Mouse (Mus musculus) lung, embryonic 16.5 days (tissue): Measurements from ENCODE around the gene Cep170b. TPM values are rescaled to one million over a fixed set of nuclear protein-coding genes. Genes with fewer than 3 reads are reported as not detected.

Source experiments
- ATAC-seq: fragments of 200-750 bp; cut with Nextera tagmentation; 2 replicates; pipeline ENCODE4 v1.8.0; 2017; ENCODE audit warnings: low read depth, mild to moderate bottlenecking, moderate library complexity
- H3K27ac ChIP-seq: fragments of 300-500 bp; sonication (generic); 2 replicates; pipeline ENCODE4 v1.5.1; 2014; ENCODE audit warnings: mild to moderate bottlenecking, control low read depth, low read length
- H3K27me3 ChIP-seq: fragments of 300-500 bp; sonication (generic); 2 replicates; pipeline ENCODE4 v1.6.1; 2014; ENCODE audit warnings: low read depth, low read length, mixed read lengths; ENCODE audit not compliant: control insufficient read depth, insufficient read depth
- H3K36me3 ChIP-seq: fragments of 300-500 bp; sonication (generic); 2 replicates; pipeline ENCODE4 v1.6.1; 2014; ENCODE audit warnings: low read length; ENCODE audit not compliant: control insufficient read depth, insufficient read depth
- H3K4me1 ChIP-seq: fragments of 300-500 bp; sonication (generic); replicated peaks from 2 replicates; pipeline ENCODE4 v1.6.1; 2014; ENCODE audit warnings: low read length, mixed read lengths; ENCODE audit not compliant: control insufficient read depth, insufficient read depth
- H3K4me2 ChIP-seq: fragments of 300-500 bp; sonication (generic); 2 replicates; pipeline ENCODE4 v1.6.1; 2014; ENCODE audit warnings: low read depth, low read length, control low read depth
- H3K4me3 ChIP-seq: fragments of 300-500 bp; sonication (generic); 2 replicates; pipeline ENCODE4 v1.5.1; 2014; ENCODE audit warnings: mild to moderate bottlenecking, low read length, control low read depth
- H3K9ac ChIP-seq: fragments of 300-500 bp; sonication (generic); 2 replicates; pipeline ENCODE4 v1.6.1; 2014; ENCODE audit warnings: low read length, control low read depth
- H3K9me3 ChIP-seq: fragments of 300-500 bp; sonication (generic); 2 replicates; pipeline ENCODE4 v1.6.1; 2016; ENCODE audit warnings: low read length; ENCODE audit not compliant: control insufficient read depth
- WGBS: fragments of 180-500 bp; shearing (Covaris S2); extraction: QIAGEN DNeasy Blood & Tissue Kit; methylation state at CpG from one replicate; pipeline ENCODE4 v1.1.7; 2014; 5-methylcytosine and 5-hydroxymethylcytosine counted together
- polyA plus RNA-seq: library from polyadenylated mRNA; unstranded; fragments of >200 nt; fragmentation: Nextera tagmentation; extraction: Ambion mirVana; gene quantifications from 2 replicates; pipeline ENCODE4 v1.2.1, GENCODE M21; 2015

The Cep170b gene
- polyA plus RNA-seq, 1 experiment from 2014 or later, result 13.5 TPM

- 22% methylated on average over 19 of the region's 19 CpGs for WGBS
- Histone ChIP-seq H3K36me3 (no peaks in the 10 kb centered on the region), H3K9me3 (no peaks in the 10 kb centered on the region), H3K9ac (peak overlapping the region; percentile 82), H3K27ac (peak overlapping the region; percentile 95), H3K4me3 (peak overlapping the region; percentile 72), H3K4me2 (peak overlapping the region; percentile 90), H3K27me3 (peaks cover 12% of the 10 kb centered on the region; the same call in 1 of the 2 replicates), H3K4me1 (peaks cover 31% of the 10 kb centered on the region)
- ATAC-seq, result no peak
Observed at GRCm38 (mm10) chr12:112677943-112678554, 42.2 kb upstream of the Cep170b start.

- peaks cover 12% of the 10 kb centered on the region; the same call in 1 of the 2 replicates for H3K27me3 ChIP-seq
- peaks cover 33% of the 10 kb centered on the region for H3K4me1 ChIP-seq
- peak within 1 kb of the TSS; percentile 82 for H3K9ac ChIP-seq
- peak within 1 kb of the TSS; percentile 72 for H3K4me3 ChIP-seq
- under 1% methylated on average over 58 of the region's 60 CpGs for WGBS
- H3K4me2 ChIP-seq, result peak within 1 kb of the TSS; percentile 90
- peak; percentile 45 for ATAC-seq
- H3K9me3 ChIP-seq, result no peaks in the 10 kb centered on the region
- H3K27ac ChIP-seq, result peak within 1 kb of the TSS; percentile 95
- no peaks in the 10 kb centered on the region for H3K36me3 ChIP-seq
Observed at GRCm38 (mm10) chr12:112678555-112679026, 41.7 kb upstream of the Cep170b start, which contains the start of gene Zbtb42. Zbtb42 (plus strand) TSS chr12:112678828.

DNA sequence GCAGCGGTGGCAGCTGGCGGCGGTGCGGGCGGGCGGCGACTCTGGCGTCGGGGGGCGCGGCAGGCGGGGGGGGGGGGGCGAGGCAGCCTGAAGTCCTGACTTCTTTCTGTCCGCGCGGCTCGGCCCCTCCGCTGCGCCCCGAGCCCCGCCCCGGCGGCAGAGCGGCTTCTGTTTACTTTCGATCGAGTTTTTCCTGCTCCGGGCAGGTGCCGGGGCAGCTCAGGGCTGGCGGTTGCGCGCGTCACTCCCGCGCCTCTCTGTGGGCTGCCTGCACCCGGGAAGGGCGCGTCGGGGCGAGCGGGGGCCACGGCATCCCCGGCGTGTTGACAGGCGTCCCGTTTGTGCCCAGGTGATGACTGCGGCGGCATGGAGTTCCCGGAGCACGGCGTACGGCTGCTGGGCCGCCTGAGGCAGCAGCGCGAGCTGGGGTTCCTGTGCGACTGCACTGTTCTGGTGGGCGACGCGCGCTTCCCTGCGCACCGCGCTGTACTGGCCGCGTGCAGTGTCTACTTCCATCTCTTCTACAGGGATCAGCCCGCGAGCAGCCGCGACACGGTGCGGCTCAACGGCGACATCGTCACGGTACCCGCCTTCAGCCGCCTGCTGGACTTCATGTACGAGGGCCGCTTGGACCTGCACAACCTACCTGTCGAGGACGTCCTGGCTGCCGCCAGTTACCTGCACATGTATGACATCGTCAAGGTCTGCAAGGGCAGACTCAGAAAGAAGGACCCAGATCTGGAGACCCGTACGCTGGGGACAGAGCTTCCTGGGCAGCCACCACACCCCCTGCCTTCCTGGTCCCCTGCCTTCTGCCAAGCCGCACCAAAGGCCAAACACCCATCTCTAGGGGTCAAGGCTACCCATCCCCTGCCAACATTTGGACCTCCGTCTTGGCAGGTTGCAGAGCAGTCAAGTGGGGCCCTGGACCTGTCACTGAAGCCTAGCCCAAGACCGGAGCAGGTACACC lies 40.9 kb upstream of the Cep170b start:
- ATAC-seq, result peak; percentile 69
- H3K27me3 ChIP-seq, result peaks cover 12% of the 10 kb centered on the region; the same call in 1 of the 2 replicates
- no peaks in the 10 kb centered on the region for H3K36me3 ChIP-seq
- peaks cover 32% of the 10 kb centered on the region for H3K4me1 ChIP-seq
- peak overlapping the region; percentile 90 for H3K4me2 ChIP-seq
- H3K9ac ChIP-seq, result peak overlapping the region; percentile 82
- peak overlapping the region; percentile 95 for H3K27ac ChIP-seq
- 4% methylated on average over 70 of the region's 87 CpGs for WGBS
- H3K9me3 ChIP-seq, result no peaks in the 10 kb centered on the region
- H3K4me3 ChIP-seq, result peak overlapping the region; percentile 72

DNA sequence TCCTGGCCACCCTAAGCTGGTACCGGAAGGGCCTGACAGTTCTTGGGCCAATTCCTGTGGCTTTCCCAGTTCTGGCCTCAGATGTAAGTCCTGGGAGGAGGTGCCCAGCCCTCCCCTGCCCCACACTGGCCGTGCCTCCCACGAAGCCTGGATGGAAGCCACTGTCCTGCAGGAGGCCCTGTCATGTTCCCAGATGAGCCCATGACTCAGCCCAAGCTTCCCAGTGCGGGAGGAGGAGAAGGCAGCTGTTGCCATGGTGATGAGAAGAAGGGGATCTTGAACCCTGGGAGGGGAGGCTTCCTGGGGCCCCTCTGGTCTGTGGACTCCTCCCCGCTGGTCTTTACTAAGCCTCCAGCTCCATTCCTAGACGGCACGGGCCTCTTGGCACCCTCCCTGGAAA lies 36.9 kb upstream of the Cep170b start:
- Histone ChIP-seq H3K4me3 (no peak overlapping the region), H3K4me2 (no peak overlapping the region), H3K27ac (no peak overlapping the region), H3K9me3 (no peaks in the 10 kb centered on the region), H3K4me1 (peaks cover 12% of the 10 kb centered on the region), H3K9ac (no peak overlapping the region), H3K36me3 (no peaks in the 10 kb centered on the region), H3K27me3 (peaks cover 12% of the 10 kb centered on the region; the same call in 1 of the 2 replicates)
- WGBS, result 49% methylated on average over 7 of the region's 7 CpGs
- ATAC-seq, result no peak

DNA sequence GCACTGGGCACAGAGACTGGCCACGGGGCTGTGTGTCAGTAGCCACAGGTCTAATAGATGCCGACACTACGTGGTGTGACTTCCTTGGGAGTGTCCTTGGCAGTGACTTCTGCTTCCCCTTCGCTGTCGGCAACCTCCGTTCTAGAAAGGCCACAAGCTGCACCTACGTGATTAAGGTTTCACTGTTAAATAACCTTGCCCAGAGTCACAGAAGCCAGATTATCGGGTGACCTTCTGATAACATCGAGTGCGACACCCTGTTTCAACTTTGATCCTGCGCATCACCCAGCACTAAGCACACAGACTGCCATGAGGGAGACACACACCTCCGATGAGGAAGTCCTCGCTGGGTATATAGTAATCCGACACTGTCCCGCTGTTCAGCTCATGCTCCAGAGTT lies 31.8 kb upstream of the Cep170b start:
- H3K9me3 ChIP-seq, result no peaks in the 10 kb centered on the region
- H3K36me3 ChIP-seq, result no peaks in the 10 kb centered on the region
- no peak overlapping the region for H3K4me3 ChIP-seq
- H3K4me2 ChIP-seq, result no peak overlapping the region
- H3K9ac ChIP-seq, result no peak overlapping the region
- no peaks in the 10 kb centered on the region for H3K27me3 ChIP-seq
- ATAC-seq, result no peak
- peaks cover 10% of the 10 kb centered on the region for H3K4me1 ChIP-seq
- 26% methylated on average over 15 of the region's 15 CpGs for WGBS
- H3K27ac ChIP-seq, result no peak overlapping the region

- no peaks in the 10 kb centered on the region for H3K27me3 ChIP-seq
- peak; percentile 97 for ATAC-seq
- H3K4me2 ChIP-seq, result peak overlapping the region; percentile 61
- no peaks in the 10 kb centered on the region for H3K9me3 ChIP-seq
- peaks cover 14% of the 10 kb centered on the region for H3K4me1 ChIP-seq
- H3K36me3 ChIP-seq, result no peaks in the 10 kb centered on the region
- 3% methylated on average over 54 of the region's 54 CpGs for WGBS
- peak overlapping the region; percentile 65 for H3K4me3 ChIP-seq
- H3K9ac ChIP-seq, result peak overlapping the region; percentile 85
- H3K27ac ChIP-seq, result peak overlapping the region; percentile 62
Observed at GRCm38 (mm10) chr12:112693185-112694126, 26.8 kb upstream of the Cep170b start.

GRCm38 (mm10) chr12:112694127-112694475 lies 26.2 kb upstream of the Cep170b start:
- no peaks in the 10 kb centered on the region for H3K9me3 ChIP-seq
- peak; percentile 2; the same call in 1 of the 2 replicates for ATAC-seq

GRCm38 (mm10) chr12:112696806-112697425 lies 23.3 kb upstream of the Cep170b start:
- Histone ChIP-seq H3K36me3 (no peaks in the 10 kb centered on the region), H3K4me1 (peaks cover 21% of the 10 kb centered on the region), H3K4me2 (no peak overlapping the region), H3K27me3 (peaks cover 2% of the 10 kb centered on the region; the same call in 1 of the 2 replicates), H3K9ac (no peak overlapping the region), H3K27ac (no peak overlapping the region), H3K4me3 (no peak overlapping the region), H3K9me3 (no peaks in the 10 kb centered on the region)
- ATAC-seq, result no peak
- WGBS, result 78% methylated on average over 3 of the region's 3 CpGs

More at GRCm38 (mm10) chr12:112694127-112694475, 26.2 kb upstream of the Cep170b start:
- H3K27ac ChIP-seq, result no peak overlapping the region
- 80% methylated on average over 10 of the region's 10 CpGs for WGBS
- peak overlapping the region; percentile 85 for H3K9ac ChIP-seq
- no peaks in the 10 kb centered on the region for H3K36me3 ChIP-seq
- peaks cover 11% of the 10 kb centered on the region for H3K4me1 ChIP-seq
- no peaks in the 10 kb centered on the region for H3K27me3 ChIP-seq
- peak overlapping the region; percentile 61 for H3K4me2 ChIP-seq
- peak overlapping the region; percentile 65 for H3K4me3 ChIP-seq
